Mouse (Mus musculus) embryonic facial prominence, embryonic 15.5 days (tissue): ENCODE data around the gene Cd3eap. TPM values are rescaled to one million over a fixed set of nuclear protein-coding genes. Genes with fewer than 3 reads are reported as not detected.

Source experiments
- ATAC-seq: fragments of 200-750 bp; cut with Nextera tagmentation; 2 replicates; pipeline ENCODE4 v1.8.0; 2017; ENCODE audit warnings: low read depth, moderate TSS enrichment; ENCODE audit not compliant: insufficient number of reproducible peaks, low FRiP score, low TSS enrichment
- H3K27ac ChIP-seq: fragments of 300-500 bp; sonication (generic); replicated peaks from 2 replicates; pipeline ENCODE4 v1.5.1; 2015; ENCODE audit warnings: mild to moderate bottlenecking, inconsistent platforms
- H3K27me3 ChIP-seq: fragments of 300-500 bp; sonication (generic); 2 replicates; pipeline ENCODE4 v1.6.1; 2015; ENCODE audit warnings: inconsistent platforms
- H3K36me3 ChIP-seq: fragments of 300-500 bp; sonication (generic); 2 replicates; pipeline ENCODE4 v1.6.1; 2015; ENCODE audit warnings: mild to moderate bottlenecking, inconsistent platforms
- H3K4me1 ChIP-seq: fragments of 300-500 bp; sonication (generic); 2 replicates; pipeline ENCODE4 v1.6.1; 2015; ENCODE audit warnings: inconsistent platforms
- H3K4me2 ChIP-seq: fragments of 300-500 bp; sonication (generic); replicated peaks from 2 replicates; pipeline ENCODE4 v1.6.1; 2015; ENCODE audit warnings: mild to moderate bottlenecking, inconsistent platforms
- H3K4me3 ChIP-seq: fragments of 300-500 bp; sonication (generic); replicated peaks from 2 replicates; pipeline ENCODE4 v1.5.1; 2015; ENCODE audit warnings: mild to moderate bottlenecking, inconsistent platforms
- H3K9ac ChIP-seq: fragments of 300-500 bp; sonication (generic); 2 replicates; pipeline ENCODE4 v1.6.1; 2015; ENCODE audit warnings: inconsistent platforms
- H3K9me3 ChIP-seq: fragments of 300-500 bp; sonication (generic); replicated peaks from 2 replicates; pipeline ENCODE4 v1.6.1; 2016; ENCODE audit warnings: inconsistent platforms
- WGBS: fragments of 180-500 bp; shearing (Covaris S2); methylation state at CpG from one replicate; pipeline ENCODE4 v1.1.7; 2015; 5-methylcytosine and 5-hydroxymethylcytosine counted together
- polyA plus RNA-seq: library from polyadenylated mRNA; unstranded; fragments of >200 nt; fragmentation: Nextera tagmentation; extraction: Ambion mirVana; gene quantifications from 2 replicates; pipeline ENCODE4 v1.2.1, GENCODE M21; 2015

Cd3eap gene
- polyA plus RNA-seq, 1 experiment from 2014 or later: 32.0 TPM

DNA sequence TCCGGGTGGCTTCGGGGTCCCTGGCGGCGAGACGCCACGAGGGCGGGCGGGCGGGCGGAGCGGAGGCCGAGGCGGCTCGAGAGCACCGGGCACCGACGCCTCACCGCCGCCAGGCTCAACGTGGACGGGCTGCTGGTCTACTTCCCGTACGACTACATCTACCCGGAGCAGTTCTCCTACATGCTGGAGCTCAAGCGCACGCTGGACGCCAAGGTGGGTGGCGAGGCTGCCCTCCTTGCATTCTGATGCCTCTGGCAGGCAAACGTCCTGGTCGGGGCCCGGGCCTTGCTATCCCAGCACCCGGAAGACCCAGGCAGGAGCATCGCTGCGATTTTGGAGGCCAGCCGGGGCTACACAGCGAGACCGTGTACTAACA, 22.9 kb upstream of the Cd3eap start:
- H3K27ac ChIP-seq: no peak overlapping the region
- peak; percentile 58 for ATAC-seq

DNA sequence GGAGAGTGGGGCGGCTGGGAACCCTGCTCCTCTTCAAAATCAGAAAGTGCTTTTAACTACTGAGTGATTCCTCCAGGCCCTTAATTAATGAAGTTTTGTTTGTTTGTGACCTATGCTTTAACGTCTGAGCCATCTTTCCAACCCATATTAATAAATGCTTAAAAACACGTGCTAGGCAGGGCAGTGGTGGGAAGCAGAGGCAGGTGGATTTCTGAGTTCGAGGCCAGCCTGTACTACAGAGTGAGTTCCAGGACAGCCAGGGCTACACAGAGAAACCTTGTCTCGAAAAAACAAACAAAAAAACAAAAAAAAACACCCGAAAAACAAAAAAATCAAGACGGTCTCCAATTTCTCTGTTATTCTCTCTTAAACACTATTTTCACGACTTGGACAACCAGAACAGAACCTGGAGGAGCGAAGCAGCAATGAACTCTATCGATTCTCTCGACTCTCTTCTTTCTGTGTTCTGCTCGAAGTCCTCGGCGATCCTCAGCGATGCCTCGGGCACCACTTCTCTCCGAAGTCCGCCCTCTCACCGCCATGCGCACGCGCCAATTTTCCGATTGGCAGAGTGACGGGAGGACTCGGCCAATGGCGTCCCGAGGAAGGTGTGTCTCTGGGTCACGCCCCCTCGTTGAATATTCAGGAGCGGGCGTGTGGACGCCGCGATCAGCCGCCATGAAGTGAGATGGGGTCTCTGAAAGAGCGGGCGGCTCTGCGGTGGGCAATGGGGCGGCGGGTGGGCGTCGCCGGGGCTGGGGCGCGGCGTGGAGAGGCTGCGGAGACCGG, 22.3 kb upstream of the Cd3eap start, which contains the start of gene Ercc2:
TSS of gene Ercc2 (plus strand) at position 634 of the 789 bp plus-strand sequence.
- Histone ChIP-seq H3K27me3 (no peaks in the 10 kb centered on the region), H3K36me3 (peaks cover 43% of the 10 kb centered on the region), H3K4me1 (peaks cover 16% of the 10 kb centered on the region), H3K9ac (peak within 1 kb of the TSS; percentile 77), H3K4me3 (peak within 1 kb of the TSS; percentile 94), H3K27ac (no peak within 1 kb of the TSS), H3K4me2 (peak within 1 kb of the TSS; percentile 68), H3K9me3 (no peaks in the 10 kb centered on the region)
- 6% methylated on average over 48 of the region's 48 CpGs for WGBS
- peak; percentile 90 for ATAC-seq

More for the DNA sequence above, 22.9 kb upstream of the Cd3eap start:
- H3K9ac ChIP-seq: peak overlapping the region; percentile 77
- H3K36me3 ChIP-seq: peaks cover 45% of the 10 kb centered on the region
- H3K9me3 ChIP-seq: no peaks in the 10 kb centered on the region
- peak overlapping the region; percentile 68 for H3K4me2 ChIP-seq
- WGBS: under 1% methylated on average over 37 of the region's 37 CpGs
- no peaks in the 10 kb centered on the region for H3K27me3 ChIP-seq
- H3K4me1 ChIP-seq: peaks cover 16% of the 10 kb centered on the region
- peak overlapping the region; percentile 94 for H3K4me3 ChIP-seq

DNA sequence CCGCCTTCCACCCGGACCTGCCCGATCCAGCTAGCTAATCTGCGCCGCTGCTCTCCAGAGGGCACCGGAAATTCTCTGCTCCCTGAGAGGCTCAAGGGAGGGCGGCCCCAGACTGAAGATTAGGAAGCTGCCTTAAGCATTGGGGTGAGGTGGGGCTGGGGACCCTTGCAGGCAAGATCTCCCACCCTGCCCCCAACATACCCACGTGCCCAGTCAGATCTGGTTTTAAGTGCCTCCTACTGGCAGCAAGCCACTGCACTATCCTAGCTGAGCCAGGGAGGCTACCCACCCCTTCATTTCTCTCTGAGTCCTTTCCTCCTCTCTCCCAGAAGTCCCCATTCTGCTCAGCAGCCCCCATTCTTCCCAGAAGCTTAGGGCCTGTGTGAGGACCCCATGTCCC, 18.8 kb upstream of the Cd3eap start:
- H3K4me1 ChIP-seq: peaks cover 6% of the 10 kb centered on the region
- H3K4me2 ChIP-seq: no peak overlapping the region
- H3K9ac ChIP-seq: no peak overlapping the region
- H3K27ac ChIP-seq: no peak overlapping the region
- 65% methylated on average over 8 of the region's 8 CpGs for WGBS
- no peak overlapping the region for H3K4me3 ChIP-seq
- no peak for ATAC-seq
- no peaks in the 10 kb centered on the region for H3K9me3 ChIP-seq
- H3K27me3 ChIP-seq: no peaks in the 10 kb centered on the region
- peaks cover 36% of the 10 kb centered on the region for H3K36me3 ChIP-seq

DNA sequence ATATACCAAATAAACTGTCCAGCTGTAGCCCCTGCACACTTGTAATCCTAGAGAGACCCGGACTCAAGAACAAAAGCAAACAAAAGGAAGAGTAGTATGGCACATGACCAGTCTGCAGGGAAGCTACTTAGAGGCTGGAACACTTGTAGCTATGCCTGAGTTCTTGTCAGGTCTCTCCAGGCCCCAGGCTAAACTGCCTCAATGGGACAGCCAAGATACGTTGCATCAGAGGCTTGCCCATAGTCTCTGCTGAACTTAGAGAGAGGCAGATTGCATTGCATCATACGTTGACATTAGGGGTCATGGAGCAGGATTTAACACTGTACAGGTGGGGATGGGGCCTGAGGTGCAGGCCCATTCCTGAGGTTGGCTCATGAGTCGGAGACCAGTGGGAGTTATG, 16.7 kb upstream of the Cd3eap start:
- Histone ChIP-seq H3K4me1 (no peaks in the 10 kb centered on the region), H3K9ac (no peak overlapping the region), H3K27ac (no peak overlapping the region), H3K27me3 (no peaks in the 10 kb centered on the region), H3K36me3 (peaks cover 42% of the 10 kb centered on the region), H3K4me3 (no peak overlapping the region), H3K4me2 (no peak overlapping the region), H3K9me3 (no peaks in the 10 kb centered on the region)
- WGBS: 84% methylated on average over 4 of the region's 4 CpGs
- no peak for ATAC-seq

DNA sequence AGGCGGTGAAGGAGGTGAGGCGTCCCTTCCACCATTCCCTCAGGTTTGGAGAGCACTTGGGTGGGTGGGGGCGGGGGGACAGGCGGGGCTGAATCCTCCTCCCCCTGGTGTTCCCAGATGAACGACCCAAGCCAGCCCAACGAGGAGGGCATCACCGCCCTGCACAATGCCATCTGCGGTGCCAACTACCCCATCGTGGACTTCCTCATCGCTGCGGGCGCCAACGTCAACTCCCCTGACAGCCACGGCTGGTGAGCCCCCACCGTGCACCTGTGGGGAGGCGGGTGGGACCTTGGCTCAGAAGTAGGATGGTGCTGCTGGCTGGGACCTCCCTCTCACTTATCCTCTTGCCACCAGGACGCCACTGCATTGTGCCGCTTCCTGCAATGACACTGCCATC, 16.1 kb upstream of the Cd3eap start:
- Histone ChIP-seq H3K4me3 (no peak overlapping the region), H3K9me3 (no peaks in the 10 kb centered on the region), H3K27me3 (no peaks in the 10 kb centered on the region), H3K4me1 (no peaks in the 10 kb centered on the region), H3K4me2 (no peak overlapping the region), H3K27ac (no peak overlapping the region), H3K36me3 (peaks cover 45% of the 10 kb centered on the region), H3K9ac (no peak overlapping the region)
- ATAC-seq: no peak
- 82% methylated on average over 18 of the region's 18 CpGs for WGBS

DNA sequence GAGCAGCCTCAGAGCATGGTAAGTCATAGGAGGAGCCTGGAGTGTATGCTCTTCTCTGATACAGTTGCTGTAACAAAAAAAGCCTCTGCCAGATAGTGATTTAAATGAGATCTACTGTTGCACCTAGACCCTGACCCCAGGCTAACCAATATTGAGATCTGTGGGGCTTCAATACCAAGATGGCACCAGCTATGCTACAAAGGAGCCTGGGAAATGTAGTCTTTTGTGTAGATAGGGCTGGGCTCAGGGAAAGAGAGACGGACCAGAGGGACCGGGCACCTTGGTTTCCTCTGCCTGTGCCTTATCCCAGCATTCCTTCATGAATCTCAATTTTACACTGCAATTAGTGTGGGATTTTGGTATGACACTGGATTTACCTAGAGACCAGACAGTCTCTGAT, 14.1 kb upstream of the Cd3eap start:
- peaks cover 15% of the 10 kb centered on the region; the same call in 1 of the 2 replicates for H3K27me3 ChIP-seq
- peaks cover 6% of the 10 kb centered on the region; the same call in 1 of the 2 replicates for H3K4me1 ChIP-seq
- H3K9ac ChIP-seq: no peak overlapping the region
- H3K4me2 ChIP-seq: no peak overlapping the region
- no peak for ATAC-seq
- H3K36me3 ChIP-seq: peaks cover 47% of the 10 kb centered on the region
- 78% methylated on average over 2 of the region's 2 CpGs for WGBS
- H3K9me3 ChIP-seq: no peaks in the 10 kb centered on the region
- H3K4me3 ChIP-seq: no peak overlapping the region
- no peak overlapping the region for H3K27ac ChIP-seq

DNA sequence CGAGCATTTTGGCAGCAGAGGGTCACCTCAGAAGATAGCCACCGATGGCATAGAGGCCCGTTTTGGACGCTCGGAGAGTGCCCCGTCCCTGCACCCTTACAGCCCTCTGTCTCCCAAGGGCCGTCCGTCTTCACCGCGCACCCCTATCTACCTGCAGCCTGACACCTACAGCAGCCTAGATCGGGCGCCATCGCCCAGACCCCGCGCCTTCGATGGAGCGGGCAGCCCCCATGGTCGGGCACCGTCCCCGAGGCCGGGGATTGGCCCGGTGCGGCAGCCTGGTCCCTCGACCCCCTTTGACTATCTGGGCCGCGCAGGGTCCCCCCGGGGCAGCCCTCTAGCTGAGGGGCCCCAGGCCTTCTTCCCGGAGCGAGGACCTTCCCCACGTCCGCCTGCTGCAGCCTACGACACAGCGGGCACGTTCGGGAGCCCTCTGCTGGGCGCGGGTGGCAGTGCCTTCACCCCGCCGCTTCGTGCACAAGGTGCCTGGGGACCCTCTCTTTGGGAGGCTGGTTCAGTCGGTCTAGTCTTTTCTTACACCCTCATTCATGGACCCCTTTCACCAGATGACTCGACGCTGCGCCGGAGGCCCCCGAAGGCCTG, 10.6 kb upstream of the Cd3eap start:
- peaks cover 20% of the 10 kb centered on the region; the same call in 1 of the 2 replicates for H3K36me3 ChIP-seq
- H3K27me3 ChIP-seq: peaks cover 15% of the 10 kb centered on the region; the same call in 1 of the 2 replicates
- 11% methylated on average over 46 of the region's 46 CpGs for WGBS
- peak overlapping the region; percentile 42 for H3K4me3 ChIP-seq
- no peak overlapping the region for H3K27ac ChIP-seq
- H3K4me1 ChIP-seq: peaks cover 6% of the 10 kb centered on the region; the same call in 1 of the 2 replicates
- H3K4me2 ChIP-seq: peak overlapping the region; percentile 62
- no peaks in the 10 kb centered on the region for H3K9me3 ChIP-seq
- peak overlapping the region; percentile 33; the same call in 1 of the 2 replicates for H3K9ac ChIP-seq
- ATAC-seq: peak; percentile 68

DNA sequence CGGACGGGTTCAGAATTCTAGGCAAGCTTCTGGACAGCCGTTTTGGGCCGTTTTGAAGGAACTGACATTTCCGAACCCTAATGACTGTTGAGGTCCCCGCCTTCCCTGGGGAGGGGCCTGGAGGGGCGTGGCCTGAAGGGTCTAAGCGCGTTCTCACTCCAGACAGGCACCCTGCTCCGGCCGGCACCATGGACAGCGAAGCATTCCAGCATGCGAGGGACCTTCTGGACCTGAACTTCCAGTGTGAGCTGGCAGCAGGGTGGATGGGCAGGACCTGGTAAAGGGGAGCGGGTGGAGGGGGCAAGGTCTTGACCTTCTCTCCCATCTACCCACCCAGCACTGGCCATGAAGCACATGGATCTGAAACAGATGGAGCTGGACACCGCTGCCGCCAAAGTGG, 9.1 kb upstream of the Cd3eap start:
- whole genome bisulfite sequencing: 19% methylated on average over 16 of the region's 16 CpGs

DNA sequence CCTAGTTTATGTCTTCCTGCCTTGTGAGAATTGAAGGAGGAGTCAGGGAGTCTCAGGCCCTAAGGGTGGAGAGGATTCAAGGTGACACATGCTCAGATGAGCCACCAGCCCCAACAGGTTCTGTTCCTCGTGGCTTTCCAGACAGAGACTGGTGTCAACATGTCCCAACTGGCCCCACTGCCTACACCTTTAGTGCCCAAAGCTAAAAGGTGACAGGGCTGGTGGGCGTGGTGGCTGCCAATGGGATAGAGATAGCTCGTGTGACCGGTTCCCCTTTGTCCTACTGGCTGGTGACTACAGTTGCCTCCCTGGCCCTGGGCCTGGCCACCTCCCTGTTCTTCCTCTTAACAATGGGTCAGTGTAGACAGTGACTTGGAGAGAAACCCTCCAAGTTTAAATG, 6.1 kb upstream of the Cd3eap start:
- peaks cover 37% of the 10 kb centered on the region for H3K4me1 ChIP-seq
- H3K9ac ChIP-seq: no peak overlapping the region
- peaks cover 15% of the 10 kb centered on the region; the same call in 1 of the 2 replicates for H3K27me3 ChIP-seq
- H3K36me3 ChIP-seq: 0 out of 2 replicates have a peak, but pooled peaks cover 2% of the 10 kb centered on the region
- H3K4me3 ChIP-seq: no peak overlapping the region
- ATAC-seq: no peak
- H3K9me3 ChIP-seq: no peaks in the 10 kb centered on the region
- no peak overlapping the region for H3K27ac ChIP-seq
- no peak overlapping the region for H3K4me2 ChIP-seq
- WGBS: 61% methylated on average over 4 of the region's 4 CpGs

More for the DNA sequence above, 9.1 kb upstream of the Cd3eap start:
- Histone ChIP-seq H3K4me3 (no peak overlapping the region), H3K4me1 (peaks cover 16% of the 10 kb centered on the region; the same call in 1 of the 2 replicates), H3K36me3 (peaks cover 14% of the 10 kb centered on the region; the same call in 1 of the 2 replicates), H3K9ac (no peak overlapping the region), H3K9me3 (no peaks in the 10 kb centered on the region), H3K27me3 (peaks cover 15% of the 10 kb centered on the region; the same call in 1 of the 2 replicates), H3K27ac (no peak overlapping the region), H3K4me2 (no peak overlapping the region)
- no peak for ATAC-seq

DNA sequence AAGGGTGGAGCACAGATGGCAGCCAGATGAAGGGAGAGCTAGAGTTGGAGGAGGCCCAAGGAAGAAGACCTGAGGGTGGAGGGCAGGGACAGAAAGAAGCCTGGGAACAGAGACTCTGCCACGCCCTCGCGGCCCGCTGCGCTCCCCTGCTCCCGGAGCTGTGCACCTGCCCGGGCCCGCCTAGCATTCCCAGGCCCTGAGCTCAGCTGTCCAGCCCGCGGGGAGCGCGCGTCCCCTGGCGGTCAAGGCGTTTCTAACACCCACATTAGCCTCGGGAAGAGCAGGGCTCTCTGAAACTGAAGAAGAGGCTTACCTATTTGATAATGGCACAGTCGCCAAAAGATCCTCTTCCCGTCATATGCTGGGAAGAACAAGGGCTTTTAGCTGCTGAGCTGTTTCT, 4.6 kb upstream of the Cd3eap start:
- Histone ChIP-seq H3K9me3 (no peaks in the 10 kb centered on the region), H3K4me1 (peaks cover 31% of the 10 kb centered on the region), H3K4me3 (peak overlapping the region; percentile 6; the same call in 1 of the 2 replicates), H3K36me3 (no peaks in the 10 kb centered on the region), H3K9ac (no peak overlapping the region), H3K27me3 (peaks cover 5% of the 10 kb centered on the region; the same call in 1 of the 2 replicates), H3K27ac (peak overlapping the region; percentile 85), H3K4me2 (peak overlapping the region; percentile 89)
- 5% methylated on average over 18 of the region's 18 CpGs for WGBS
- ATAC-seq: peak; percentile 31; the same call in 1 of the 2 replicates

DNA sequence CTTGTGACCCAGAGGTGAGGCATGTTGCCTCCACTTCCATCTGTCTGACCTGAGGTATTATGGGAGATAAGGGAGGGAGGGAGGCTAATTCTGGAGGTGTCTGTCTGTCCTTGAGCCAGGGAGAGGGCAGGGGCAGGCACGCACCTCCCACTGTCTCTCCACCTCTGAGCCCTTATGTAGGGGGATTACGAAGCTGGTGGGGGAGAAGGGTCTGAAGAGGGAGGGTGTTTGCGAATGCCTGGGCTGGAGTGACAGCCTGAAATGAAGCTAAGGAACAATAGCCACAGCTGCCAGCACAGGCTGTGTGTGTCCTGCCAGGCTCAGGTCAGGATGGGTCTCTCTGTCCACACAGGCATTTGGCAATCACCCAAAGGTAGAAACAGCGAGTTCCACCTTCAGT, 3.0 kb upstream of the Cd3eap start:
- Histone ChIP-seq H3K4me3 (peak overlapping the region; percentile 75), H3K4me1 (peaks cover 47% of the 10 kb centered on the region), H3K27ac (peak overlapping the region; percentile 85), H3K9ac (no peak overlapping the region), H3K4me2 (peak overlapping the region; percentile 89), H3K9me3 (no peaks in the 10 kb centered on the region), H3K27me3 (no peaks in the 10 kb centered on the region), H3K36me3 (peaks cover 8% of the 10 kb centered on the region; the same call in 1 of the 2 replicates)
- ATAC-seq: no peak
- WGBS: 32% methylated on average over 4 of the region's 4 CpGs
